Comparison of ENCODE assay signal across 8 mouse cellular contexts in genomic region chr14:75016715-75017020, GRCm38 (mm10). TPM values are rescaled to one million over a fixed set of nuclear protein-coding genes. Genes with fewer than 3 reads are reported as not detected.
A peak's percentile ranks its signal among the peaks of the same experiment; 100 is the strongest.
DNase-seq lines count a peak whose midpoint lies in the region; ATAC-seq and TF ChIP-seq lines count a peak whose summit lies in the region.

No protein-coding gene starts in this region.

- TF ChIP-seq CTCF in kidney, adult 2 months (conservative IDR thresholded peaks at IDR 0.05; ENCODE audit: insufficient read depth, insufficient read length, low read depth, low read length): no peak

- H3K4me2 ChIP-seq in intestine, embryonic 15.5 days (replicated peaks): peak overlapping the region; percentile 98
- H3K4me2 ChIP-seq in midbrain, embryonic 16.5 days (ENCODE audit: low read length): peak overlapping the region; percentile 99

- no peaks in the 10 kb centered on the region; the same call in 1 of the 2 replicates for H3K27me3 ChIP-seq in kidney, adult 2 months (replicated peaks; ENCODE audit: control insufficient read depth, insufficient read depth, low read length)
- H3K27me3 ChIP-seq in embryonic facial prominence, embryonic 10.5 days (replicated peaks; ENCODE audit: low read depth, poor library complexity, severe bottlenecking): peaks cover 12% of the 10 kb centered on the region
- H3K27me3 ChIP-seq in intestine, embryonic 15.5 days (replicated peaks): no peaks in the 10 kb centered on the region
- H3K27me3 ChIP-seq in midbrain, embryonic 16.5 days (ENCODE audit: control insufficient read depth, insufficient read depth, low read depth, low read length): no peaks in the 10 kb centered on the region

- peak overlapping the region; percentile 82 for H3K4me3 ChIP-seq in kidney, adult 2 months (ENCODE audit: insufficient read depth, low read depth, low read length)
- peak overlapping the region; percentile 76 for H3K4me3 ChIP-seq in embryonic facial prominence, embryonic 10.5 days
- peak overlapping the region; percentile 48 for H3K4me3 ChIP-seq in intestine, embryonic 15.5 days (replicated peaks)
- H3K4me3 ChIP-seq in midbrain, embryonic 16.5 days (ENCODE audit: low read depth, low read length): peak overlapping the region; percentile 49; the same call in 1 of the 2 replicates

- H3K4me1 ChIP-seq in kidney, adult 2 months (ENCODE audit: control insufficient read depth, insufficient read depth, low read length): 0 out of 2 replicates have a peak, but pooled peaks cover 3% of the 10 kb centered on the region
- H3K4me1 ChIP-seq in embryonic facial prominence, embryonic 10.5 days: peaks cover 4% of the 10 kb centered on the region; the same call in 1 of the 2 replicates
- H3K4me1 ChIP-seq in intestine, embryonic 15.5 days (replicated peaks): 0 out of 2 replicates have a peak, but pooled peaks cover 4% of the 10 kb centered on the region
- H3K4me1 ChIP-seq in midbrain, embryonic 16.5 days (ENCODE audit: control insufficient read depth, insufficient read depth, low read length): peaks cover 3% of the 10 kb centered on the region

- H3K27ac ChIP-seq in kidney, adult 2 months (ENCODE audit: insufficient read depth, low read depth, low read length): no peak overlapping the region
- no peak overlapping the region for H3K27ac ChIP-seq in embryonic facial prominence, embryonic 10.5 days (replicated peaks)
- no peak overlapping the region for H3K27ac ChIP-seq in intestine, embryonic 15.5 days
- no peak overlapping the region for H3K27ac ChIP-seq in midbrain, embryonic 16.5 days (ENCODE audit: low read length)

- no peaks in the 10 kb centered on the region for H3K9me3 ChIP-seq in embryonic facial prominence, embryonic 10.5 days
- H3K9me3 ChIP-seq in intestine, embryonic 15.5 days: no peaks in the 10 kb centered on the region
- no peaks in the 10 kb centered on the region for H3K9me3 ChIP-seq in midbrain, embryonic 16.5 days (replicated peaks; ENCODE audit: control insufficient read depth, low read length, poor library complexity, severe bottlenecking)

- DNase-seq in kidney, adult 2 months: no peak
- no peak for DNase-seq in kidney, postnatal 14 days
- no peak for DNase-seq in embryonic facial prominence, embryonic 10.5 days (ENCODE audit: low spot score)
- no peak for DNase-seq in left cerebral cortex, adult 18-20 months (ENCODE audit: low spot score in 2 of 2)
- DNase-seq in cerebellum, postnatal 10 days: no peak
- no peak for DNase-seq in right cerebral cortex, adult 18-20 months

- H3K36me3 ChIP-seq in kidney, adult 2 months (ENCODE audit: control insufficient read depth, insufficient read depth, low read length): no peaks in the 10 kb centered on the region
- no peaks in the 10 kb centered on the region for H3K36me3 ChIP-seq in embryonic facial prominence, embryonic 10.5 days (replicated peaks)
- no peaks in the 10 kb centered on the region for H3K36me3 ChIP-seq in intestine, embryonic 15.5 days
- H3K36me3 ChIP-seq in midbrain, embryonic 16.5 days (ENCODE audit: control insufficient read depth, insufficient read depth, low read length): no peaks in the 10 kb centered on the region

- no peak for ATAC-seq in intestine, embryonic 15.5 days
- no peak for ATAC-seq in midbrain, embryonic 16.5 days

- no peak overlapping the region for H3K9ac ChIP-seq in intestine, embryonic 15.5 days
- no peak overlapping the region for H3K9ac ChIP-seq in midbrain, embryonic 16.5 days (ENCODE audit: low read depth, low read length)

- WGBS in kidney, adult 2 months: 77% methylated on average over 9 of the region's 9 CpGs
- 73% methylated on average over 9 of the region's 9 CpGs for WGBS in embryonic facial prominence, embryonic 10.5 days
- 77% methylated on average over 9 of the region's 9 CpGs for WGBS in intestine, embryonic 15.5 days
- WGBS in midbrain, embryonic 16.5 days: 74% methylated on average over 9 of the region's 9 CpGs

- TF ChIP-seq POLR2A in kidney, adult 2 months (IDR thresholded peaks at IDR 0.05; ENCODE audit: low read depth, low read length): no peak

RNA-seq across cellular contexts. Expression of gene Rubcnl, which starts 0.8 kb away (rescaled TPM):
- polyA plus RNA-seq in kidney, adult 2 months (2012; rRNA removed): 0.27 and 1.2 TPM in 2 replicates
- polyA plus RNA-seq in embryonic facial prominence, embryonic 10.5 days (2016; fragmentation: Nextera tagmentation; extraction: Ambion mirVana): 0.13 and 0.34 TPM in 2 replicates
- polyA plus RNA-seq in intestine, embryonic 15.5 days (2015; fragmentation: Nextera tagmentation; extraction: Ambion mirVana): 0.43 and 0.55 TPM in 2 replicates
- polyA plus RNA-seq in midbrain, embryonic 16.5 days (2015; fragmentation: Nextera tagmentation; extraction: Ambion mirVana): 0.12 and 0.20 TPM in 2 replicates
- total RNA-seq in left cerebral cortex, adult 18-20 months (2021): 1 to 10 TPM; 1.8 to 2.1 TPM
